ENCODE assay signal across 12 mouse cellular contexts in the genomic region with DNA sequence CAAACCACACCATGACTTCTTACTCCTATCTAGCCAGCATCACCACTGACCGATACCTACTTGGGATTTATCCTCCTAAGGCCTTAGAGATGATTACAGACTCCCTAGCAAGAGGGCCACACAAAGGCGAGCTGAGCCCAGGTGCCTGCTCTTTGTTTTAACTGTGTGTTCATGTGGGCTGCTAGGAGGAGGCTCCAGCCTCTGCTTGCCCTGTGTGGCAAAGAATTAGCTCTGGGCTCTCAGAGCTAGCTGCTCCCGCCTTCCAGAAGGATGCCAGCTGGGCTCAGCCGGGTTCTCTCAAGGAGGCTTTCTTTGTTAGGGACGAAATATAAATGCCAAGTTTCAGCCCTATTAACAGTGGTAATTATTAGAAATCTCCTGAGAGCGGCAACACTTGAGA. TPM values are rescaled to one million over a fixed set of nuclear protein-coding genes. Genes with fewer than 3 reads are reported as not detected.
DNase-seq lines count a peak whose midpoint lies in the region; ATAC-seq and TF ChIP-seq lines count a peak whose summit lies in the region.
"Had no signal": no experiment of that assay in that cellular context is flagged by ENCODE, and none has a peak within 500 bp of the region (broad histone marks: within the 10 kb centered on the region; RNA-seq: fewer than 3 reads in every experiment).

No protein-coding gene starts in this region.

- intact Hi-C loops in left cerebral cortex, postnatal 4 days (cut with DNase I): no loop called here
- intact Hi-C loops in gastrocnemius, postnatal 36 days (cut with DNase I): no loop called here

- H3K9me3 ChIP-seq in forebrain, postnatal 0 days (ENCODE audit: low read length): no peaks in the 10 kb centered on the region
- H3K9me3 ChIP-seq in midbrain, embryonic 15.5 days: no peaks in the 10 kb centered on the region
- H3K9me3 ChIP-seq: liver, embryonic 15.5 days had no signal

- ATAC-seq in forebrain, postnatal 0 days: peak; percentile 52
- 0 out of 2 replicates have a peak, but pooled peaks have one; percentile 46 for ATAC-seq in midbrain, embryonic 15.5 days (replicated peaks)
- ATAC-seq: activated CD4-positive, CD25-positive, alpha-beta regulatory T cell, adult 4 months had no signal

- peak overlapping the region; percentile 57; the same call in 1 of the 2 replicates for H3K27ac ChIP-seq in forebrain, postnatal 0 days (ENCODE audit: low read depth, low read length)
- peak overlapping the region; percentile 48 for H3K27ac ChIP-seq in midbrain, embryonic 15.5 days
- H3K27ac ChIP-seq: liver, embryonic 15.5 days had no signal

- peaks cover 37% of the 10 kb centered on the region for H3K4me1 ChIP-seq in forebrain, postnatal 0 days (ENCODE audit: insufficient read depth)
- H3K4me1 ChIP-seq in midbrain, embryonic 15.5 days: peaks cover 51% of the 10 kb centered on the region
- H3K4me1 ChIP-seq: liver, embryonic 15.5 days had no signal

- WGBS in forebrain, postnatal 0 days: 10% methylated on average over 6 of the region's 6 CpGs
- 23% methylated on average over 6 of the region's 6 CpGs for WGBS in midbrain, embryonic 15.5 days

- no peak for TF ChIP-seq CTCF in forebrain, postnatal 0 days (IDR thresholded peaks at IDR 0.05; ENCODE audit: low read depth)

- H3K9ac ChIP-seq in forebrain, postnatal 0 days: peak overlapping the region; percentile 19; the same call in 1 of the 2 replicates
- H3K9ac ChIP-seq in midbrain, embryonic 15.5 days: no peak overlapping the region
- H3K9ac ChIP-seq: liver, embryonic 15.5 days had no signal

- H3K4me2 ChIP-seq in forebrain, postnatal 0 days (ENCODE audit: low read depth): peak overlapping the region; percentile 18
- H3K4me2 ChIP-seq in midbrain, embryonic 15.5 days: peak overlapping the region; percentile 7; the same call in 1 of the 2 replicates
- H3K4me2 ChIP-seq: liver, embryonic 15.5 days had no signal

- no peak overlapping the region for H3K4me3 ChIP-seq in forebrain, postnatal 0 days (ENCODE audit: low read depth, low read length)
- H3K4me3 ChIP-seq in midbrain, embryonic 15.5 days: no peak overlapping the region
- H3K4me3 ChIP-seq: gastrocnemius, adult 2 months; left cerebral cortex, adult 2 months; liver, embryonic 15.5 days had no signal

- H3K36me3 ChIP-seq in forebrain, postnatal 0 days (ENCODE audit: insufficient read depth): peaks cover 3% of the 10 kb centered on the region
- no peaks in the 10 kb centered on the region for H3K36me3 ChIP-seq in midbrain, embryonic 15.5 days (replicated peaks)
- H3K36me3 ChIP-seq: liver, embryonic 15.5 days had no signal

- DNase-seq in embryo, embryonic 10.5 days (ENCODE audit: low spot score): peak; percentile 24
- DNase-seq in embryo, embryonic 10 days (ENCODE audit: low spot score): no peak
- peak; percentile 29 for DNase-seq in left cerebral cortex, postnatal 4 days
- DNase-seq in left cerebral cortex, adult 9 months (ENCODE audit: low spot score in 2 of 2): no peak
- DNase-seq in forebrain, postnatal 0 days: no peak
- no peak for DNase-seq in gastrocnemius, postnatal 36 days
- DNase-seq in layer of hippocampus, adult 9-11 months: no peak
- DNase-seq: gastrocnemius, adult 2 months had no signal

- no peaks in the 10 kb centered on the region for H3K27me3 ChIP-seq in forebrain, postnatal 0 days (ENCODE audit: insufficient read depth, low read length)
- no peaks in the 10 kb centered on the region for H3K27me3 ChIP-seq in midbrain, embryonic 15.5 days (replicated peaks)
- H3K27me3 ChIP-seq: liver, embryonic 15.5 days had no signal

RNA-seq across cellular contexts. Expression of gene Pbx1, which starts 14.4 kb away (rescaled TPM):
- 100 to 1,000 TPM; 284 to 303 TPM for total RNA-seq in left cerebral cortex, postnatal 4 days (2021)
- total RNA-seq in forebrain, postnatal 0 days (2014; rRNA removed): 79.2 and 95.9 TPM in 2 replicates
- 52.6 and 60.5 TPM in 2 replicates for polyA plus RNA-seq in forebrain, postnatal 0 days (2015; fragmentation: Nextera tagmentation; extraction: Ambion mirVana)
- polyA plus RNA-seq in midbrain, embryonic 15.5 days (2015; fragmentation: Nextera tagmentation; extraction: Ambion mirVana): 83.0 and 88.2 TPM in 2 replicates
- total RNA-seq in gastrocnemius, postnatal 36 days (2021): 10 to 100 TPM; 15.1 to 17.7 TPM

Comparison
In these comparisons a context has a peak if more than half of its experiments do, and no peak if none do; other contexts are left out.
1. DNase-seq: peak in embryo, embryonic 10.5 days (single experiment) and left cerebral cortex, postnatal 4 days (single experiment); none in embryo, embryonic 10 days (single experiment), left cerebral cortex, adult 9 months (0 of 2), forebrain, postnatal 0 days (single experiment), gastrocnemius, postnatal 36 days (0 of 2) and layer of hippocampus, adult 9-11 months (single experiment).